Mouse (Mus musculus): Measurements from ENCODE around the gene Rd3l. TPM values are rescaled to one million over a fixed set of nuclear protein-coding genes. Genes with fewer than 3 reads are reported as not detected.

Rd3l gene
- not detected for polyA plus RNA-seq (2015; fragmentation: Illumina TruSeq; extraction: RNeasy Lipid Tissue Mini Kit (QIAGEN cat#74804); ENCODE audit: insufficient read depth, low read depth, low replicate concordance)

DNA sequence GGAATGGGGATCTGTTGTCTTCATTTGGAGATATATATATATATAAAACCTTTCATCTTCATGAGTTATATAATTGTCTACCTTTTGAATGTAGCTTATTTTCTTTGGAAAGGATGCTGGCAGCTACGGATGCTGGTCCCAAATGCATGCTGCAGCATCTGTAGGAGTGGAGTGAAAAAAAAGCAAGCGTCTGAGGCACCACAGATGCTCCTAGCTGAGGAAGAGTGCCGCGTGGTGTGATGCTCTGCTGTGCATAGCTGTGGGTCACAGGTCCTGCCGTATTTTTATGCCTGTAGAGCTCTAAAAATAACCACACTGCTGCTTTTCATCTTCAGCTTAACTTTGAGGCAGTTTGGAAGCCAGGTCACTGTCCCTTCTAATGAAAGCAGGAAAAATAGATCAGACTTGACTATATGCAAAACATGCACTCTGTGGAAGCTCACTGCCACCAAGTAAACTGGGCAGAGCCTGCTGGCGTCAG lies at the start of gene Rd3l:
Gene Rd3l, minus strand, starts transcription at position 431 of the 481 bp plus-strand sequence.

DNA sequence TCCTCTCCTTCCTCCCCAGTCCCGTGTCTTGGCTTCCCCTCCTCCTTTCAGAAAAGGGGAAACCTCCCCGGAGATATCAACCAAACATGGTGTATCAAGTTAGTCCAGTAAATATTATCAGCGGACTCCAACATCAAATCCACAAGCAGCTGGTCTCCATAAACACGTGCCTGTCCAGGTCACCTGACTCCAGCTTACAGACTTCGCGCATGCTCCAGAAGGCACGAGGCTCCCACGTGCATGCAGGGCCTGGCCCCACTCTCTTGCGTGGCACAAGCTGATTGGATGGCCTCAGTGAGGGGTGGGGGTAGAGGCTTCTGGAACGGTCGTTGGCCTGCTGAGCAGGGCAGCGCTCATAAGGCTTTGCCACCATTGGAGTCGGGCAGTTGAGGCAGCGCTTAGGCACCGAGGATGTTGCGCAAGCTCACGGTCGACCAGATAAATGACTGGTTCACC lies 9.9 kb downstream of the Rd3l start, which contains the start of gene Tdrd9:
Gene Tdrd9, plus strand, starts transcription at position 329 of the 456 bp plus-strand sequence.

DNA sequence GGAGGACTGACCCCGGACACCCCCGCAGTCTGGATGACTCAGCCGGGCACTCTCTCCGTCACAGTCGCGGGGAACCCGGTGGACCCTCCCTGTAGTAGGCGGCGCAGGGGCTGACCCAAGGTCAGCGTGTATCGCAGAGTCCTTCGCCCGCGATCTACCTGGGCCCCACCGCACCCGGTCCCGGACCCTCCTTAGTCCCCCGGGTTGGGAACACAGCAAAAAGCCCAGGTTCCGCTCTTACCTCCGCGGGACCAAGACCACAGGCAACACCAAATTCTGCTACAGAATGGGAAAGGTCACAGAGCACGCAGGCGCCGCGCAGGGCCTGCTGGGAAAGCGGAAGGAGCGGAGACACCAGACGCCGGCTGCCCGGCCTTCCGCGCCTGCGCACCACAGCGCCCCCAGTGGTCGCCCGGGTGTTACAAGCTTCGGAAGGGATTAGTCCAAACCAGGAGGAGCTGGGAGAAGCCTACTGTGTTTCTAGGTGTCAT lies 14.4 kb downstream of the Rd3l start, which contains the start of gene Atp5mpl:
Gene Atp5mpl, minus strand, starts transcription at position 295 of the 491 bp plus-strand sequence.

Other genes with a start within 250 kb of the Rd3l start
- 62.6 TPM for gene Klc1, start 222.5 kb downstream of the Rd3l start, polyA plus RNA-seq (2015; fragmentation: Illumina TruSeq; extraction: RNeasy Lipid Tissue Mini Kit (QIAGEN cat#74804); ENCODE audit: insufficient read depth, low read depth, low replicate concordance)
- 1.3 TPM for gene Xrcc3, start 167.4 kb downstream of the Rd3l start, polyA plus RNA-seq (2015; fragmentation: Illumina TruSeq; extraction: RNeasy Lipid Tissue Mini Kit (QIAGEN cat#74804); ENCODE audit: insufficient read depth, low read depth, low replicate concordance)
- 18.6 TPM for gene Zfyve21, start 167.1 kb downstream of the Rd3l start, polyA plus RNA-seq (2015; fragmentation: Illumina TruSeq; extraction: RNeasy Lipid Tissue Mini Kit (QIAGEN cat#74804); ENCODE audit: insufficient read depth, low read depth, low replicate concordance)
- 8.2 TPM for gene Ppp1r13b, start 73.2 kb downstream of the Rd3l start, polyA plus RNA-seq (2015; fragmentation: Illumina TruSeq; extraction: RNeasy Lipid Tissue Mini Kit (QIAGEN cat#74804); ENCODE audit: insufficient read depth, low read depth, low replicate concordance)
- 98.7 TPM for gene Atp5mpl, start 14.3 kb downstream of the Rd3l start, polyA plus RNA-seq (2015; fragmentation: Illumina TruSeq; extraction: RNeasy Lipid Tissue Mini Kit (QIAGEN cat#74804); ENCODE audit: insufficient read depth, low read depth, low replicate concordance)
- not detected for gene Tdrd9, start 9.8 kb downstream of the Rd3l start, polyA plus RNA-seq (2015; fragmentation: Illumina TruSeq; extraction: RNeasy Lipid Tissue Mini Kit (QIAGEN cat#74804); ENCODE audit: insufficient read depth, low read depth, low replicate concordance)
- gene Aspg, start 125.4 kb upstream of the Rd3l start, polyA plus RNA-seq (2015; fragmentation: Illumina TruSeq; extraction: RNeasy Lipid Tissue Mini Kit (QIAGEN cat#74804); ENCODE audit: insufficient read depth, low read depth, low replicate concordance) = not detected
- gene Kif26a, start 164.9 kb upstream of the Rd3l start, polyA plus RNA-seq (2015; fragmentation: Illumina TruSeq; extraction: RNeasy Lipid Tissue Mini Kit (QIAGEN cat#74804); ENCODE audit: insufficient read depth, low read depth, low replicate concordance) = 3.0 TPM